Mouse (Mus musculus): ENCODE measurements around the gene Efcab7. TPM values are rescaled to one million over a fixed set of nuclear protein-coding genes. Genes with fewer than 3 reads are reported as not detected.

The Efcab7 gene
- polyA plus RNA-seq, 1 experiment from 2014 or later, result 14.3 TPM

GRCm38 (mm10) chr4:99953904-99954303 lies 124.9 kb downstream of the Efcab7 start:
- no peak overlapping the region for H3K4me2 ChIP-seq
- no peak overlapping the region for H3K9ac ChIP-seq (ENCODE audit: low read depth, low read length)
- H3K36me3 ChIP-seq (ENCODE audit: control insufficient read depth, insufficient read depth, low read length), result no peaks in the 10 kb centered on the region
- H3K9me3 ChIP-seq (ENCODE audit: control insufficient read depth, low read length), result no peaks in the 10 kb centered on the region
- H3K4me3 ChIP-seq (ENCODE audit: low read depth, low read length), result no peak overlapping the region
- H3K27ac ChIP-seq (ENCODE audit: low read depth, low read length), result no peak overlapping the region
- ATAC-seq (replicated peaks; ENCODE audit: low FRiP score), result 0 out of 2 replicates have a peak, but pooled peaks have one; percentile 29
- 0 out of 2 replicates have a peak, but pooled peaks cover 3% of the 10 kb centered on the region for H3K4me1 ChIP-seq (replicated peaks; ENCODE audit: control insufficient read depth, insufficient read depth, low read length)
- H3K27me3 ChIP-seq (replicated peaks; ENCODE audit: control insufficient read depth, insufficient read depth, low read length), result no peaks in the 10 kb centered on the region
- WGBS, result 88% methylated on average over 2 of the region's 2 CpGs
- no peak for DNase-seq (ENCODE audit: low spot score)

- 86% methylated on average over 10 of the region's 10 CpGs for WGBS
- DNase-seq (ENCODE audit: low spot score) (no peak), ATAC-seq (replicated peaks; ENCODE audit: low FRiP score) (no peak)
- Histone ChIP-seq H3K4me2 (no peak overlapping the region), H3K4me3 (ENCODE audit: low read depth, low read length) (no peak overlapping the region), H3K4me1 (replicated peaks; ENCODE audit: control insufficient read depth, insufficient read depth, low read length) (0 out of 2 replicates have a peak, but pooled peaks cover 3% of the 10 kb centered on the region), H3K27me3 (replicated peaks; ENCODE audit: control insufficient read depth, insufficient read depth, low read length) (no peaks in the 10 kb centered on the region), H3K36me3 (ENCODE audit: control insufficient read depth, insufficient read depth, low read length) (no peaks in the 10 kb centered on the region), H3K9ac (ENCODE audit: low read depth, low read length) (no peak overlapping the region), H3K9me3 (ENCODE audit: control insufficient read depth, low read length) (no peaks in the 10 kb centered on the region), H3K27ac (ENCODE audit: low read depth, low read length) (no peak overlapping the region)
Measured at GRCm38 (mm10) chr4:99955396-99955795, 126.4 kb downstream of the Efcab7 start.

GRCm38 (mm10) chr4:99957186-99957585 lies 128.2 kb downstream of the Efcab7 start:
- ATAC-seq (replicated peaks; ENCODE audit: low FRiP score) (no peak), DNase-seq (ENCODE audit: low spot score) (no peak)
- 91% methylated on average over 4 of the region's 4 CpGs for WGBS
- Histone ChIP-seq H3K4me2 (no peak overlapping the region), H3K4me1 (replicated peaks; ENCODE audit: control insufficient read depth, insufficient read depth, low read length) (0 out of 2 replicates have a peak, but pooled peaks cover 3% of the 10 kb centered on the region), H3K27me3 (replicated peaks; ENCODE audit: control insufficient read depth, insufficient read depth, low read length) (no peaks in the 10 kb centered on the region), H3K9me3 (ENCODE audit: control insufficient read depth, low read length) (no peaks in the 10 kb centered on the region), H3K9ac (ENCODE audit: low read depth, low read length) (no peak overlapping the region), H3K27ac (ENCODE audit: low read depth, low read length) (no peak overlapping the region), H3K4me3 (ENCODE audit: low read depth, low read length) (no peak overlapping the region), H3K36me3 (ENCODE audit: control insufficient read depth, insufficient read depth, low read length) (no peaks in the 10 kb centered on the region)

- ATAC-seq (replicated peaks; ENCODE audit: low FRiP score), result no peak
- Histone ChIP-seq H3K9ac (ENCODE audit: low read depth, low read length) (no peak overlapping the region), H3K4me1 (replicated peaks; ENCODE audit: control insufficient read depth, insufficient read depth, low read length) (0 out of 2 replicates have a peak, but pooled peaks cover 3% of the 10 kb centered on the region), H3K4me3 (ENCODE audit: low read depth, low read length) (no peak overlapping the region), H3K36me3 (ENCODE audit: control insufficient read depth, insufficient read depth, low read length) (no peaks in the 10 kb centered on the region), H3K9me3 (ENCODE audit: control insufficient read depth, low read length) (no peaks in the 10 kb centered on the region), H3K4me2 (no peak overlapping the region), H3K27ac (ENCODE audit: low read depth, low read length) (no peak overlapping the region), H3K27me3 (replicated peaks; ENCODE audit: control insufficient read depth, insufficient read depth, low read length) (no peaks in the 10 kb centered on the region)
- 62% methylated on average over 7 of the region's 7 CpGs for WGBS
- DNase-seq (ENCODE audit: low spot score), result no peak
Measured at GRCm38 (mm10) chr4:99958084-99958815, 129.3 kb downstream of the Efcab7 start.

- Histone ChIP-seq H3K4me3 (ENCODE audit: low read depth, low read length) (no peak overlapping the region), H3K9me3 (ENCODE audit: control insufficient read depth, low read length) (no peaks in the 10 kb centered on the region), H3K36me3 (ENCODE audit: control insufficient read depth, insufficient read depth, low read length) (peaks cover 2% of the 10 kb centered on the region; the same call in 1 of the 2 replicates), H3K9ac (ENCODE audit: low read depth, low read length) (no peak overlapping the region), H3K4me1 (replicated peaks; ENCODE audit: control insufficient read depth, insufficient read depth, low read length) (0 out of 2 replicates have a peak, but pooled peaks cover 3% of the 10 kb centered on the region), H3K4me2 (no peak overlapping the region), H3K27ac (ENCODE audit: low read depth, low read length) (no peak overlapping the region), H3K27me3 (replicated peaks; ENCODE audit: control insufficient read depth, insufficient read depth, low read length) (no peaks in the 10 kb centered on the region)
- no peak for DNase-seq (ENCODE audit: low spot score)
- 61% methylated on average over 3 of the region's 3 CpGs for WGBS
- no peak for ATAC-seq (replicated peaks; ENCODE audit: low FRiP score)
Measured at GRCm38 (mm10) chr4:99959308-99959707, 130.3 kb downstream of the Efcab7 start.

Other genes with a start within 250 kb of the Efcab7 start
- 0.07 and 0.10 TPM in 2 replicates for gene Foxd3, start 172.9 kb upstream of the Efcab7 start, polyA plus RNA-seq (2014; fragmentation: Nextera tagmentation; extraction: Ambion mirVana)
- 27.6 and 33.3 TPM in 2 replicates for gene Alg6, start 113.5 kb upstream of the Efcab7 start, polyA plus RNA-seq (2014; fragmentation: Nextera tagmentation; extraction: Ambion mirVana)
- 105 and 117 TPM in 2 replicates for gene Pgm1, start 100.2 kb downstream of the Efcab7 start, polyA plus RNA-seq (2014; fragmentation: Nextera tagmentation; extraction: Ambion mirVana)
- gene Itgb3bp, start 100.6 kb downstream of the Efcab7 start, polyA plus RNA-seq (2014; fragmentation: Nextera tagmentation; extraction: Ambion mirVana), result 35.7 and 39.0 TPM in 2 replicates